Mouse (Mus musculus): ENCODE measurements at regions not wholly inside any gene's neighbourhood (a gene's known extent, or its start where the extent isn't known, plus 50 kb on each side); places are given as distances from the start of the nearest gene placed in this dataset.

DNA sequence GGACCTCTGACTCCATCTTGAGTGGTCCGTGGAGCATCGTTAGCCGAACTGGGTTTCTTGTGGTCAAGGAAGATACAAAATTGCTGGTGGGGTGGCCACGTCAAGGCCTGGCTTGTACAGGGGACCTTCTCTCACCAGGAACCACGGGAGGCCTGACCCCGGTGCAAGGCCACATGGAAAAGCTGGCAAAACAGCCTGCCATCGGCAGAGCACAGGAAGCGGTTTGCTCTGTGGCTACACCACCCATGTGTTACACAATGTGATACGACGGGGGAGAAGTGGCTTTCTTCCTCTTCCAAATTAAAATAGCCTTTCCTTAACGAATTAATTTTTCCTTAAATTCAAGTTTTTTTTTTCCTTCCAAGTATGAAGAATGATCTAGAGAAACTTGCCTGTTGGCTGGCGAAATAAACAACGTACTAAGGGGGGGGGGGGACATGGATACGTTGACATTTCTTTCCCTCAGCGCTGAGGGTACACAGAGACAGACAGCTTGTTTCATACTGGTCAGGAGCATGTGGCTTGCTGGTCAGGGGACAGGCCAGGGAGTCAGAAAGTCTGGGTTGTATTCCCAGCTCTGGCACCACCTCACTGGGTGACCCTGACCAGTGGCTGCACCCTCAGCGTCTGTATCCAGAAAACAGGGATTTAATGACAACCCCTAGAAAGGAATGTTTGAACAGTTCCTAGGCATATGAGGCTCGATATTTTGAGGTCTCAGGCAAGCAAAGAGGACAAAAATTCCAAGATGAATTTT lies 64.0 kb upstream of the Slc25a13 start:
- no peak for DNase-seq

DNA sequence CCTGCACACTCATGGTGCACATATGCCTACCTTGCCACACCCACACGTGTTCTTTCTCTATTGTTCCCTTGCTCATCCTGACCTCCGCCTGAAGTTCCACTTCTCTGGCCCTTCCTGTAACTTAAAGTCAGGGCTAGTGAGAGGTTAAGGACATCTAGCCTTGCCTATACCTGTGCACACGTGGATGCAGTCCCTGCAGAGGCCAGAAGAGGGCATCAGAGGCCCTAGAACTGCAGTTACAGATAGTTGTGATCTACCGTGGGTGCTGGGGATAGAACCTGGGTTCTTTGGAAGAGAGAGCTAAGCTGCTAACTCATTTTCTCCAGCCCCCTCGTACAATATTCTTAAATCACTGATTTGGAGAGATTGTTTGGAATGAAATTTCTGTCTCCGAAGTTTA lies 62.7 kb upstream of the Slc25a13 start:
- DNase-seq, result no peak

DNA sequence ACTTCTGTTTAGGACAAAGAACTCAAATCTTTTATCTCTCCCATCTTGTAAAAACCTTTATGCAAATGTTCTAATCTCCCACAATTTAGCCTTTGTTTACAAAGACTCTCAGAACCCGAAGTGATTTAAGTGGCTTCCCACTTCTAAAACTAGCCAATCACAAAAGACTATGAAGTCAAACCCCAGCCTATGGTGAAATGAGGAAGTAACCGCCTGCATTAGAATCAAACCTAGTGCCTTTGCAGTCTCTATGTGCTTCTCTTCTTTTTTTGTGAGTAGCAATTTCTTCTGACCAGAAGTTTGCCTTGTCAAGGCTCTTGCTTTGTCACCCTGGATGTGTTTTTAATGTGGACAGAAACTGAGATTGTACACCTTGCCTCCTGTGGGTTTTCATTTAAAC lies 53.6 kb upstream of the Slc25a13 start:
- no peak for DNase-seq

Measured in right cerebral cortex, postnatal 4 days (tissue).